Mouse (Mus musculus) neural tube, embryonic 12.5 days (tissue): ENCODE measurements at regions not wholly inside any gene's neighbourhood (a gene's known extent, or its start where the extent isn't known, plus 50 kb on each side); places are given as distances from the start of the nearest gene placed in this dataset.

Experiments used
- ATAC-seq: fragments of 200-750 bp; cut with Nextera tagmentation; 2 replicates; pipeline ENCODE4 v1.8.0; 2017; ENCODE audit warnings: low read depth, mild to moderate bottlenecking, moderate TSS enrichment, moderate library complexity; ENCODE audit not compliant: low FRiP score
- H3K27ac ChIP-seq: fragments of 300-500 bp; sonication (generic); 2 replicates; pipeline ENCODE4 v1.5.1; 2016
- H3K27me3 ChIP-seq: fragments of 300-500 bp; sonication (generic); replicated peaks from 2 replicates; pipeline ENCODE4 v1.6.1; 2016; ENCODE audit warnings: mild to moderate bottlenecking
- H3K36me3 ChIP-seq: fragments of 300-500 bp; sonication (generic); 2 replicates; pipeline ENCODE4 v1.6.1; 2016; ENCODE audit warnings: mild to moderate bottlenecking
- H3K4me1 ChIP-seq: fragments of 300-500 bp; sonication (generic); 2 replicates; pipeline ENCODE4 v1.6.1; 2016
- H3K4me2 ChIP-seq: fragments of 300-500 bp; sonication (generic); replicated peaks from 2 replicates; pipeline ENCODE4 v1.6.1; 2016; ENCODE audit warnings: mild to moderate bottlenecking
- H3K4me3 ChIP-seq: fragments of 300-500 bp; sonication (generic); 2 replicates; pipeline ENCODE4 v1.5.1; 2016
- H3K9ac ChIP-seq: fragments of 300-500 bp; sonication (generic); 2 replicates; pipeline ENCODE4 v1.6.1; 2016; ENCODE audit warnings: mild to moderate bottlenecking
- H3K9me3 ChIP-seq: fragments of 300-500 bp; sonication (generic); 2 replicates; pipeline ENCODE4 v1.6.1; 2016; ENCODE audit warnings: mild to moderate bottlenecking
- WGBS: fragments of 180-500 bp; shearing (Covaris S2); methylation state at CpG from one replicate; pipeline ENCODE4 v1.1.7; 2016; 5-methylcytosine and 5-hydroxymethylcytosine counted together

- Histone ChIP-seq H3K9ac (no peak overlapping the region), H3K36me3 (no peaks in the 10 kb centered on the region), H3K4me1 (no peaks in the 10 kb centered on the region), H3K9me3 (no peaks in the 10 kb centered on the region), H3K4me2 (no peak overlapping the region), H3K4me3 (no peak overlapping the region), H3K27ac (no peak overlapping the region), H3K27me3 (no peaks in the 10 kb centered on the region)
- WGBS = 68% methylated on average over 2 of the region's 2 CpGs
- ATAC-seq = no peak
Observed at GRCm38 (mm10) chrX:12930242-12930641, 141.1 kb upstream of the Usp9x start.

DNA sequence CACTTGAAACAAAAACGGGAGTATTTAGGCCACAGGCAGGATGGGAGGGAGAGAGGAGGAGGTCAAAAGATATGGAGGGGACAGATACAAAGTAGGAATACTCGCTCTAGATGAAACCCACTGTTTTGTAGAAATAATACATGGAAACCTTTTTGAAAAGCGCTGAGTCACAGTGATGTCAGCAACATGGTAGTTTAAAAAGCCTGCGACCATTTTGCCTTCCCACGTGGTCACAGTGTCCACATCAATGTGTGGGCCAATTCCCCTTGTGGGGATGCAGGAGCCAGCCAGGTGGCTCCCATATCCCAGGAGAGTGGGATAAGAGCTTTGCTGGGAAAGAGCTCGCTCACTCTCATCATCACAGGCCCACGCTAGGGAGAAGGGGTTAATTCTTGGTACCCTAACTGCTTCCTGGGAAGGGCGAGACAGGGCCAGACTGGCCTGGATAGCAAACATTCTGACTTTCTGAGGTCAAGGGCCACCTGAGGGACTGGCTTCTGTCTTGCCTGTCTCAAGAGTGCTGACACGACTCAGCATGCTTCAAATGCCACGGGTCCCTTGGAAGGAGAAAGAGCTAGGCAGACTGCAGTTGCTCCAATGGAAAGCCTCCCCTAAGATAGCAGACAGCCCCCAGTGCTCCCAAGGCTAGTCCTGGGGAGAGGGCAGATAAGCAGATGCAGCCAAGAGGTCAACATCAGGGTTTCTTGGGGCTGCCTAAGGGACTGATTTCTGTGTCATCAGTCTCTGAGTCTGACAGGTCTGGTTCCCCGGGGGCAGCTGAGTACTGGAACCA lies 143.3 kb upstream of the Usp9x start:
- 67% methylated on average over 11 of the region's 11 CpGs for WGBS
- no peak overlapping the region for H3K27ac ChIP-seq

GRCm38 (mm10) chrX:12924705-12925644 lies 146.3 kb upstream of the Usp9x start:
- Histone ChIP-seq H3K4me1 (no peaks in the 10 kb centered on the region), H3K9me3 (no peaks in the 10 kb centered on the region), H3K36me3 (no peaks in the 10 kb centered on the region), H3K27me3 (no peaks in the 10 kb centered on the region; the same call in 1 of the 2 replicates), H3K9ac (no peak overlapping the region), H3K27ac (no peak overlapping the region), H3K4me2 (no peak overlapping the region), H3K4me3 (no peak overlapping the region)
- no peak for ATAC-seq
- WGBS = 78% methylated on average over 10 of the region's 10 CpGs

More for the DNA sequence above, 143.3 kb upstream of the Usp9x start:
- H3K4me3 ChIP-seq = no peak overlapping the region
- no peak for ATAC-seq
- H3K9ac ChIP-seq = no peak overlapping the region
- H3K9me3 ChIP-seq = no peaks in the 10 kb centered on the region
- no peaks in the 10 kb centered on the region for H3K36me3 ChIP-seq
- no peak overlapping the region for H3K4me2 ChIP-seq
- no peaks in the 10 kb centered on the region for H3K4me1 ChIP-seq
- H3K27me3 ChIP-seq = no peaks in the 10 kb centered on the region; the same call in 1 of the 2 replicates

DNA sequence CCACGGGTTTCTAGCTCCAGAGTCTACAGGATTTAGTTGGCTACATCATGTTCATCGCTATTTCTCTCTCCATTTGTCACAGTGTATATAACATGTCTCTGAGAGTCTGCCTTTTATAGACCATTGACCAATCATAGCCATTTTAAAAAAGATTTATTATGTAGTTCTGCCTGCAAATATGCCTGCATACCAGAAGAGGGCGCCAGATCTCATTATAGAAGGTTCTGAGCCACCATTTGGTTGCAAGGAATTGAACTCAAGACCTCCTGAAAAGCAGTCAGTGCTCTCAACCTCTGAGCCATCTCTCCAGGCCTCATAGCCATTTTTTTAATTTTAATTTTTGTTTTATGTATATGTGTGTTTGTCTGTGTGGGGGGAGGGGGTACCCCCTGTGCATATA lies 151.7 kb upstream of the Usp9x start:
- H3K4me1 ChIP-seq = no peaks in the 10 kb centered on the region
- no peak overlapping the region for H3K9ac ChIP-seq
- H3K4me2 ChIP-seq = no peak overlapping the region
- no peaks in the 10 kb centered on the region; the same call in 1 of the 2 replicates for H3K27me3 ChIP-seq
- H3K9me3 ChIP-seq = no peaks in the 10 kb centered on the region
- H3K4me3 ChIP-seq = no peak overlapping the region
- WGBS = 31% methylated on average over 3 of the region's 3 CpGs
- no peak overlapping the region for H3K27ac ChIP-seq
- no peak for ATAC-seq
- H3K36me3 ChIP-seq = no peaks in the 10 kb centered on the region

DNA sequence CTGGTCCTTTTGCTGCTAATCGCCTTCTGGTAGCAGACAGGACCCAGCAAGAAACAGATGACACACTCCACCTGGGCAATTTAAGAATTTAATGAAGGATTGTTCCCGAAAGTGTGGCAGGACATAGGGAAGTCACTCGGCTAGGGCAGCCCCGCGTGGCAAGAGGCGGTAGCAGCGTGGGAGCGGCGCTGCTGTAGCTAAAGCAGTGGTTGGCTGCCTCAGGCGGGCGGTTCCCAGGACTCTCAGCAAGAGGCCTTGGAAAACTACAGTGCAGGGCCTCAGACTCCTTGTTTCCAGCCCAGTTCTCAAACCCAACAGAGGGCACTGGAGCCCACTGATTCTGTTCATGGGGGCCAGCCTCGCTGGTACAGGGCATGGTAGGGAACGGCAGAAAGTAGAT lies 154.2 kb upstream of the Usp9x start:
- Histone ChIP-seq H3K4me2 (peak overlapping the region; percentile 40), H3K4me1 (no peaks in the 10 kb centered on the region), H3K27me3 (no peaks in the 10 kb centered on the region), H3K9ac (no peak overlapping the region), H3K9me3 (no peaks in the 10 kb centered on the region), H3K4me3 (no peak overlapping the region), H3K36me3 (no peaks in the 10 kb centered on the region), H3K27ac (no peak overlapping the region)
- ATAC-seq = peak; percentile 37; the same call in 1 of the 2 replicates
- 29% methylated on average over 13 of the region's 13 CpGs for WGBS

DNA sequence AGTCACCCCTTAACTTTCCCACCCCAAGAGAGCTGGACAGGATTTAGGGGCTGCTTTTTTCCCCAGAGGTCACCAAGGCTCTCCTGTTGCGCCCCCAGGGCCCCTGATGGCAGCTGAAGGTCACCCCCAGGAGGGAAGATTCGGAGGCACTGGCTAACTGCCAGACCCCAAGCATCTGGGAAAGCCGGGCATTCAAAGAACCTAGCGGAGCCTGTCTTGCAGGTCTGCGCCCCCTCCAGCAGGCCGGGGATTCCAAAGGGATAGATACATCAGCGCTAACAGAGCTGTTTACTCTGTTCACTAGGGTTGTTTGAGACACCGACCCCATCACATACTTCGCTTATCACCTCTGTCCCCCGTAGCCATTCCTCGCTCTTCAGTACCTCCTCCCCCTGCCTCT lies 154.6 kb upstream of the Usp9x start:
- Histone ChIP-seq H3K4me3 (no peak overlapping the region), H3K4me1 (no peaks in the 10 kb centered on the region)
- no peak for ATAC-seq

GRCm38 (mm10) chrX:12900256-12900655 lies 138.4 kb upstream of the Med14 start:
- Histone ChIP-seq H3K9me3 (no peaks in the 10 kb centered on the region), H3K4me2 (no peak overlapping the region), H3K9ac (no peak overlapping the region), H3K36me3 (no peaks in the 10 kb centered on the region), H3K27me3 (no peaks in the 10 kb centered on the region), H3K4me3 (no peak overlapping the region), H3K4me1 (no peaks in the 10 kb centered on the region), H3K27ac (no peak overlapping the region)
- 86% methylated on average over 7 of the region's 7 CpGs for WGBS
- no peak for ATAC-seq

More for the DNA sequence above, 154.6 kb upstream of the Usp9x start:
- Histone ChIP-seq H3K4me2 (peak overlapping the region; percentile 40), H3K27me3 (no peaks in the 10 kb centered on the region), H3K9ac (no peak overlapping the region), H3K9me3 (no peaks in the 10 kb centered on the region), H3K36me3 (no peaks in the 10 kb centered on the region), H3K27ac (no peak overlapping the region)
- 31% methylated on average over 11 of the region's 11 CpGs for WGBS

DNA sequence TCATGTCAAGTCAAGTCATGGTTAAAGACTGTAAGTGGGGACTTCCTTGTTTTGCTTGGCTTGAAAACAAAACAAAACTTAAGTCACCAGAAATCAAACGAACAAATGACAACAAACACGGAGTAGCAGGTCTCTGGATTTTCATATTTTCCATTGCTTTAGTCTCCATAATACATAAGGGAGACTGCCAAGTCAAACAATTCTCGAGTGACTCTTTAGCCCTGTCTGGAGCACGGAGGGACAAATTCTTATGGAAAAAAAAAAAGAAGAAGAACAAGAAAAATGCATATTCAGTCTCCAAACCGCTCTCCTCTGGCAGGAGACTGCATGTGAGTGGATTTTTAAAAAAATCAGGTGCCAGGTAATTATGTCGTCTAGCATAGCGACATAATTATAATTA lies 129.6 kb upstream of the Med14 start:
- no peak overlapping the region for H3K27ac ChIP-seq
- H3K9ac ChIP-seq = no peak overlapping the region
- H3K4me1 ChIP-seq = no peaks in the 10 kb centered on the region; the same call in 1 of the 2 replicates
- no peak overlapping the region for H3K4me2 ChIP-seq
- no peak overlapping the region for H3K4me3 ChIP-seq
- H3K36me3 ChIP-seq = no peaks in the 10 kb centered on the region
- no peaks in the 10 kb centered on the region for H3K27me3 ChIP-seq
- ATAC-seq = no peak
- H3K9me3 ChIP-seq = no peaks in the 10 kb centered on the region
- 82% methylated on average over 7 of the region's 7 CpGs for WGBS

GRCm38 (mm10) chrX:12889482-12889808 lies 127.6 kb upstream of the Med14 start:
- Histone ChIP-seq H3K4me2 (no peak overlapping the region), H3K9me3 (no peaks in the 10 kb centered on the region), H3K4me1 (no peaks in the 10 kb centered on the region; the same call in 1 of the 2 replicates), H3K36me3 (no peaks in the 10 kb centered on the region), H3K27ac (no peak overlapping the region), H3K27me3 (no peaks in the 10 kb centered on the region), H3K9ac (no peak overlapping the region), H3K4me3 (no peak overlapping the region)
- WGBS = 59% methylated on average over 3 of the region's 3 CpGs
- ATAC-seq = peak; percentile 50; the same call in 1 of the 2 replicates

- ATAC-seq = peak; percentile 43
- Histone ChIP-seq H3K27ac (no peak overlapping the region), H3K9ac (no peak overlapping the region)
Observed at GRCm38 (mm10) chrX:12888708-12889481, 127.0 kb upstream of the Med14 start.

GRCm38 (mm10) chrX:12888010-12888707 lies 126.3 kb upstream of the Med14 start:
- 41% methylated on average over 11 of the region's 11 CpGs for WGBS
- Histone ChIP-seq H3K9me3 (no peaks in the 10 kb centered on the region), H3K4me2 (no peak overlapping the region), H3K4me3 (no peak overlapping the region), H3K9ac (no peak overlapping the region), H3K36me3 (no peaks in the 10 kb centered on the region), H3K4me1 (no peaks in the 10 kb centered on the region; the same call in 1 of the 2 replicates), H3K27ac (no peak overlapping the region), H3K27me3 (no peaks in the 10 kb centered on the region)
- ATAC-seq = 0 out of 2 replicates have a peak, but pooled peaks have one; percentile 34

More at GRCm38 (mm10) chrX:12888708-12889481, 127.0 kb upstream of the Med14 start:
- WGBS = 68% methylated on average over 3 of the region's 3 CpGs
- Histone ChIP-seq H3K4me2 (no peak overlapping the region), H3K4me1 (no peaks in the 10 kb centered on the region; the same call in 1 of the 2 replicates), H3K36me3 (no peaks in the 10 kb centered on the region), H3K9me3 (no peaks in the 10 kb centered on the region), H3K4me3 (no peak overlapping the region), H3K27me3 (no peaks in the 10 kb centered on the region)
